Mouse (Mus musculus) brain, adult 2 months (tissue): Measurements from ENCODE around the gene Adgrg3.
"Not testable (repeated sequence)": the region's sequence is repeated elsewhere in the genome, so short reads cannot be mapped to it uniquely, and the experiment has no call there.

Experiments
- DNase-seq: peaks from one replicate; pipeline ENCODE4 v3.0.0; 2011; ENCODE audit warnings: low read depth, low spot score

Adgrg3 gene

DNA sequence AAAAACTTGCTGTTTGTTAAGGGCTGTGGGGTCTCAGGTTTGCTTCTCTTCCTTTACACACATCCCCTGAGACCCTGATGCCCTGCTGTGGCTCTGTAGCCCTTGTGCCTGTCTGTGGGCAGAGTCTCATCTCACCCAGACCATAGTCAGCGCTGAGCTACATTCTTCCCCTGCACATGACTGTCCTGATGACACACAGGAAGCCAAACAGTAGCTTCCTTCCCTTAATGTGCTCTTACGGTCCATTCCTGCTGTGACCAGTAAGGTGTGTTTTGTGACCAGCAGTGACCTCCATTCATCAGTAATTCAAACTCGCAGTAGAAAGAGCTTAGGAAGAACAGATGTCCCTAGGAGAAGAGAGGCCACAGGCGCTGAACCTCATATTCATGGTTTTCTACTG is 6.9 kb downstream of the Adgrg3 start:
- no peak for DNase-seq

- no peak for DNase-seq
These were observed 7.9 kb downstream of the Adgrg3 start for GRCm38 (mm10) chr8:95025421-95025820.

- not testable (repeated sequence) for DNase-seq
These were observed 10.9 kb downstream of the Adgrg3 start for GRCm38 (mm10) chr8:95028391-95028790.

GRCm38 (mm10) chr8:95037106-95037925 is 19.8 kb downstream of the Adgrg3 start:
- peak; percentile 79 for DNase-seq

GRCm38 (mm10) chr8:95041883-95042784 is 24.6 kb downstream of the Adgrg3 start:
- no peak for DNase-seq

DNA sequence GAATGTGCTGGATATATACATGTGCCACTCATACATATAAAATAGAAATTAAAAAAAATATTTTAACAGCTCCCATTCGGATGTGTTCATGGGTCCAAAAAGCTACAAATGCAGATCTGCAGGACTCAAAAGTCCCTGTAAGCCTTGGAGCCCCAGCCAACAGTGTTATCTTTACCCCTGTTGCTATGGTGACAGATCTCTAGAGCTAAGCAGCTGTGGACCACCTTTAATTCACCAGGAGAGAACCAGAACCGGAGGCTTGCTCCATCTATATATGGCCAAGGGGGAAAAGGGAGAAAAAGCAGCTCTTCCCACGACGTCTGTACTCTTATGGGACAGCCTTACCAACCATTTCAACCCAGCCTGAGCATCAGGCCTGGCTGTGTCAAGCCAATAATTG is 27.3 kb downstream of the Adgrg3 start:
- peak; percentile 32 for DNase-seq

DNA sequence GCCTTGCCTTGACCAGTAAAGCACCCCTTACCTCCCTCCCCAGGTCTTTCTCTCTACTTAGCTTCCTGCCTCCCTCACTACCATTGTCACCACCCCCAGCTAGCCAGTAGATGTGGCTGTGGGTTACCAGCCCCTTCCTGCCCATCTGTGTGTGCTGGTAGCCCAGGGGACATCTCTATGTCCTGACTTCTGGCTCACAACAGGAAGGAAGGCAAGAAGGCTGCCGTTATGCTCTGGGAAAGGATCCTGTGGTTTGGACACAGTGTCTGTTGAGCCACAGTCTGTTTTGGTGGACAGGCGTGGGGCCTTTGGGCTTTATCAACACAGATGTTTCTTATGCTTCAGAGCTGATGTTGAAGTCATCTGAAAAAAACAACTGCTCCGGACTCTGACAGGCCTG is 29.5 kb downstream of the Adgrg3 start:
- no peak for DNase-seq

DNA sequence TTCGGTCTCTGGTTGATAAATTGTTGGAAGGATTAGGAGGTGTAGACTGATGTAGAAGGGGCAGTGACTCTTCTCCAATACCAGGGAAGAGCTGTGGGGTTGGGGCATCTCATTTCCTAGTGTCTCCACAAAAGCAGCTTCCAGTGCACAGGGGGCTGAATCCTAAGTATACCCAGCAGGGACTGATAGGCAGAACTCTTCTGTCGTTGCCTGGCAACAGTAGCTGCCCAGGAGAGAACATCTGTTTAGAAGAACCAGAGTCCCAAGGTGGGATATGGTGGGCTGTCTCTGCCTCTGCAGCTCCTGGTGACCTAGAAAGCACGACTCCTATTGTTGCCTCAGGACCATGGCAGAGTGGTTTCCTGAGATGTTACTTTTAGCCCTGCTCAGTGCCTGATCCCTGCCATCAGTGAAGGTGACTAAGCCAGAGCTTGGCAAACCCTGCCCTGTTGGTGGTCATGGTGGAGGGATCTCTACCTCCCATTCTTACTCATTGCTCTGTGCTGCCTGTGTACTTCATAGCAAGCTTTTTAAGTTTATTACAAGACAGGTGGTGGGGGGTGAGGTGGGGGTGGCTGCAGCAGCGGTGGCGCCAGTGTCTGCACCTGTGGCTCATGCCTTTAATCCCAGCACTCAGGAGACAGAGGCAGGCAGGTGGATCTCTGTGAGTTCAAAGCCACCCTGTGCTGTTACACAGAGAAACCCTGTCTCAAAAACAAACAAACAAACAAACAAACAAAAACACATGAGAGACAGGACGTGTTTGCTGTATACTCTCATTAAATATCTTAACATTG is 30.6 kb downstream of the Adgrg3 start:
- DNase-seq = peak; percentile 10

DNA sequence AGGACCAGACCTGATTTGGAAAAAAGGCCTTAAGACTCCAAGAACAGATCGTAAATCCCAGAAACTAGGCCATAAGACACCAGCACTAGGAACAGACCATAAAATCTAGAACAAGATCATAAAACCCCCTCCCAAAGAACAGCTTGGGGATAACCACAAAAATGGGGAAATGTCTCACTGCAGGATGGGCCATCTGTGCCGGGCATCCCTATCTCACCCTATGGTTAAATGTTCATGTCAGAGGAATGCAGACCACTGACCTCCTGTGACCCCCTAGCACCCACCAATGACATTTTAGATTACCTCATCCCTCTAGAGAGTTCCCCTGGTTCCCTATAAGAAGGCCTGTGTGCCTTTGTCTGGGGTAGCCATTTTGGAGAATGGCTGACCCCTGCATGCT is 32.1 kb downstream of the Adgrg3 start:
- DNase-seq = no peak

GRCm38 (mm10) chr8:95054438-95054837 is 36.9 kb downstream of the Adgrg3 start:
- no peak for DNase-seq

DNA sequence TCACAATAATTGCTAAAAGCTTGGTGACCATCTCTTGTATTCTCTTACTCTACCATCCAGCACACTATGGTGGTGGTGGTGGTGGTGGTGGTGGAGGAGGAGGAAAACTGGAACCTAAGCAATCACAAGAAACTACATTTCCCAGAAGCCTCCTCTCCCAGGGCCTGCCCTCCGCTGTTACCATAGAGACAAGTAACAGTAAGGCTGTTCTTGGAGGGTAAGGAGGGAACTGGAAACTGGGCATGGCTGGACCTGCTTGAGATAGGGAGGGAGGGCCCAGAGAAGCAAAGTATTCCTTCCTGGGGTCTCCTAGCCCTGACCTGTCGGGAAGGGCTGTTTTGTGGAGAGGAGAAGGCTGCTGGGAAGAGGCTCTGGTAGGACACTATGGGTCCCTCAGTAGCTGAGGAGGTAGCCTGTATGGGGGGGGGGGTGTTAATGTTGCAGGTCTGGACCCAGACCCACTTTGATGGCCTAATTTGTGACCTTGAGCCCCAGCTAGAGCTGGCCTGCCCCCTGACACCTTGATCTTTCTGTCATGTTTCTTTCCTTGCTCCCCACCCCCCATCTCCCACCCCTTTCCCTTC is 37.5 kb downstream of the Adgrg3 start, which contains the start of gene Drc7:
Gene Drc7, plus strand, starts transcription at position 177 of the 584 bp plus-strand sequence.
- peak; percentile 62 for DNase-seq

DNA sequence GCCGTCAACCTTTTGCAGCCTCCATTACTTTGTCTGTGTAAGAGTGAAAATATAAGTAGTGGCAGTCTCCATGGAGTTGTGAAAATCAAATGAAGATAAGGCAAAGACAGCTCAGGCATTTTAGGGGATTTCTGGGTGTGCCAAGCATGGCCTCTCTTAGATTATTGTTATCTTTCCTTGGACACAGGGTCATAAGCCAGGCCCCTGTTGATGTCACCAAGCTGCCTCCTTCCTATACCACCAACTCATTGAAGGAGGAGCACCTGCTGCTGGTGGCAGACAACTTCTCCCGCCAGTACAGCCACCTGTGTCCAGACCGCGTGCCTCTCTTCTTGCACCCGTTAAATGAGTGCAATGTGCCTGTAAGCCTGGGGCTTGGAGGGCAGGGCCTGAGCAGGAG is 38.9 kb downstream of the Adgrg3 start:
- no peak for DNase-seq

DNA sequence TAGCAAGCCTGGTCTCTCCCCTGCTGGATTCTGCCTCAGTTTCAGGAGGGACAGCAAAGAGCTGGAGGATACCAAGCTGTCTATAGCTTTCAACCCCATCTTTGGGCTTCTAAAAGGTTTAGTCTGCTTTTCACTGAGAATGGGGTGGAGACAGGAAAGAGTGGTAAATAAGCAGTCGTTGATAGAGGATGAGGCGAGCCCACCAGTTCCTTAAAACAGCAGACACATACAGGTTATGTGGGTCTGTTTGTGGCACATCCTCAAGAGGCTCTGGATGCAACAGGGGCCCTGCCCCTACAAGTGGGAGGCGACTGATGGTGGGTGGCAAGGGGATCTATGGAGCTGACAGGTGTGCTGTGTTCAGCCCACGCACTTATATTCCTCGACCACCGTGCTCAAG is 41.2 kb downstream of the Adgrg3 start:
- DNase-seq = no peak

GRCm38 (mm10) chr8:95059812-95060533 is 42.5 kb downstream of the Adgrg3 start:
- no peak for DNase-seq

- peak; percentile 93 for DNase-seq
These were observed 47.0 kb downstream of the Adgrg3 start for GRCm38 (mm10) chr8:95064531-95064930.

DNA sequence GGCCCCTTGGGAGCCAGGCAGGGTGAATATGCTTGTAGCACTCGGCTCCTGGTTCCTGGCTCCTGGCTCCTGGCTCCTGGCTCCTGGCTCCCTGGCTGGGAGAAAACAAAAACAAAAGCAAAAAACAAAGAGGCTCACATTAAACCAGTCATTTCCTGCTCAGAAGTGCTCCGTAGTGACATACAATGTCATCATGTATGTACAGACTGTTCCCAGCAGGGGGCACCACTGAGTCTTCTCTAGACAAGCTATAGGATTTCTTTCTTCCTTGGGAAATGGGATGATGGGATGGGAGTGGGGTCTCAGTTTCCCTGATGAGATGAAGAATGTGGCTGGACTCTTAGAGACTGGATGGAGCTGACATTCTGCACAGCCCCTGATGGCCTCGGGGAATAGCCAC is 50.1 kb downstream of the Adgrg3 start:
- DNase-seq = peak; percentile 66

DNA sequence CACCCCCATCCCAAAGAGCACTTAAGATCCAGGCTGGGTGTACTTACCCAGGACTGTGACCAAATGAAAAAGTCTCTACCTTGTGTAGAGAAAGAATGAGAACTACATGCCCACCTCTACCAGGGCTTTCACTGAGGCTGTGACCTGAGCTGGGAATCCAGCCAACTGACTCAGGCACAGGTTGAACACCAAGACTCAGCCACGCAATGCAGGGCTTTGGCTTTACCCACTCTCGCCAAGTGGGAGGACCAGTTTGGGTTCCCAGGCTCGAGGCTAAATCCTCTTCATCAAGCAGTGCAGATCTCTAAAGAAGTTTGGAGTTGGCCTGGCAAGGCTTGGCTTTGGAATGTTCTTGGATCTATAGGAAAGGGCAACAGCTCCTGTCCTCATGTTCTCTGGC is 58.0 kb downstream of the Adgrg3 start:
- no peak for DNase-seq

- peak; percentile 82 for DNase-seq
These were observed 58.7 kb downstream of the Adgrg3 start for GRCm38 (mm10) chr8:95076151-95076550.

DNA sequence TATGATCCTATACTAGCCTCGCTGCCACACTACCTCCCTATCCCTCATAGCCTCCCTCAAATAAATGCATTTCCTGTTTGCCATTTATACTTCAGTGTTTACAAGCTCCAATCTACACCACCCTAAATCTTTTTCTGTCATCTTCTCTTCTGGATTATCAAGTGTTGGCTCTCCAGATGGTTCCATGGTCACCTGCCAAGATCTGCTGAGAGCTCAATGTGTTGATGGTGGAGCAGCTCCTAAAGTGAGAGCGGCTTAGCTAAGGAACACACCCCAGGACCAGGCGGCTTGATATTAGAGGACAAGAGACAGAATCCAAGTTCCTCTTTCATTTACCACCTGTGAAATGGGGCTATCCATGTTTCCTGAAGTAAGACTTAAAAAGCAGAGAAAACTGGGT is 60.6 kb downstream of the Adgrg3 start:
- DNase-seq = peak; percentile 83

GRCm38 (mm10) chr8:95079305-95079704 is 61.8 kb downstream of the Adgrg3 start:
- no peak for DNase-seq
